Mouse (Mus musculus) liver, embryonic 12.5 days (tissue): ENCODE results near the gene Pbp2. TPM values are rescaled to one million over a fixed set of nuclear protein-coding genes. Genes with fewer than 3 reads are reported as not detected.

Experiments used
- ATAC-seq: fragments of 200-750 bp; cut with Nextera tagmentation; 2 replicates; pipeline ENCODE4 v1.8.0; 2017; ENCODE audit warnings: moderate number of reproducible peaks, mild to moderate bottlenecking, moderate library complexity
- H3K27ac ChIP-seq: fragments of 300-500 bp; sonication (generic); 2 replicates; pipeline ENCODE4 v1.5.1; 2016; ENCODE audit warnings: mild to moderate bottlenecking
- H3K27me3 ChIP-seq: fragments of 300-500 bp; sonication (generic); replicated peaks from 2 replicates; pipeline ENCODE4 v1.6.1; 2016; ENCODE audit warnings: mild to moderate bottlenecking, moderate library complexity
- H3K36me3 ChIP-seq: fragments of 300-500 bp; sonication (generic); 2 replicates; pipeline ENCODE4 v1.6.1; 2016; ENCODE audit warnings: mild to moderate bottlenecking, moderate library complexity
- H3K4me1 ChIP-seq: fragments of 300-500 bp; sonication (generic); 2 replicates; pipeline ENCODE4 v1.6.1; 2016
- H3K4me2 ChIP-seq: fragments of 300-500 bp; sonication (generic); 2 replicates; pipeline ENCODE4 v1.6.1; 2016; ENCODE audit warnings: mild to moderate bottlenecking, moderate library complexity
- H3K4me3 ChIP-seq: fragments of 300-500 bp; sonication (generic); 2 replicates; pipeline ENCODE4 v1.5.1; 2016; ENCODE audit warnings: mild to moderate bottlenecking, moderate library complexity
- H3K9ac ChIP-seq: fragments of 300-500 bp; sonication (generic); 2 replicates; pipeline ENCODE4 v1.6.1; 2016; ENCODE audit warnings: mild to moderate bottlenecking, moderate library complexity
- H3K9me3 ChIP-seq: fragments of 300-500 bp; sonication (generic); replicated peaks from 2 replicates; pipeline ENCODE4 v1.6.1; 2016; ENCODE audit warnings: mild to moderate bottlenecking, moderate library complexity
- WGBS: fragments of 180-500 bp; shearing (Covaris S2); methylation state at CpG from one replicate; pipeline ENCODE4 v1.1.7; 2016; ENCODE audit not compliant: insufficient replicate concordance; 5-methylcytosine and 5-hydroxymethylcytosine counted together
- polyA plus RNA-seq: library from polyadenylated mRNA; unstranded; fragments of >200 nt; fragmentation: Nextera tagmentation; extraction: Ambion mirVana; gene quantifications from 2 replicates; pipeline ENCODE4 v1.2.1, GENCODE M21; 2016

The Pbp2 gene
- polyA plus RNA-seq, 1 experiment from 2014 or later, result not detected

DNA sequence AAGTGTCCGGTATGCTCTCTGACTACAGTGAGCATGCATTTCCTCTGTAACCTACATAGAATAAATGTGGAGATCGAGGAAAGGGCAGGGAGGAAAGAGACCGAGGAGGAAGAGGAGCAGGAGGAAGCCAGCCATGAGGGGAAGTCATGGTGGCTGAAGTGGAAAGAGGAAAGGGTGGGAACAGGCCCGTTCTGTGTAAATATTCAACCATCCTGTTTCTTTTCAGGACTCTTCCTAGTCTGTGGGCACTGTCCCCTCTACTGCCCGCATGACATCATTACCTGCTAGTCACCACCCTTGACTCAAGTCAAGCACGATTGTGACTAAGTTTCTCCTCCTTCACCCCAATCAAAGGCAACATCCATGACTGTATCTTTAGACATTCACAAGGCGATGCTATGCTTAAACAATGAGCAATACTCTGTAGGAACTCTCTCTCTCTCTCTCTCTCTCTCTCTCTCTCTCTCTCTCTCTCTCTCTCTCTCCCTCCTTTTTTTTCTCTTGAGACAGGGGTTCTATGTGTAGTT is 11.1 kb downstream of the Pbp2 start:
- H3K27me3 ChIP-seq, result peaks cover 3% of the 10 kb centered on the region; the same call in 1 of the 2 replicates
- H3K4me1 ChIP-seq, result peaks cover 6% of the 10 kb centered on the region; the same call in 1 of the 2 replicates
- 45% methylated on average over 7 of the region's 7 CpGs for WGBS
- no peaks in the 10 kb centered on the region for H3K36me3 ChIP-seq
- no peak overlapping the region for H3K27ac ChIP-seq
- H3K4me3 ChIP-seq, result no peak overlapping the region
- no peaks in the 10 kb centered on the region for H3K9me3 ChIP-seq
- H3K9ac ChIP-seq, result no peak overlapping the region
- ATAC-seq, result no peak
- no peak overlapping the region for H3K4me2 ChIP-seq

DNA sequence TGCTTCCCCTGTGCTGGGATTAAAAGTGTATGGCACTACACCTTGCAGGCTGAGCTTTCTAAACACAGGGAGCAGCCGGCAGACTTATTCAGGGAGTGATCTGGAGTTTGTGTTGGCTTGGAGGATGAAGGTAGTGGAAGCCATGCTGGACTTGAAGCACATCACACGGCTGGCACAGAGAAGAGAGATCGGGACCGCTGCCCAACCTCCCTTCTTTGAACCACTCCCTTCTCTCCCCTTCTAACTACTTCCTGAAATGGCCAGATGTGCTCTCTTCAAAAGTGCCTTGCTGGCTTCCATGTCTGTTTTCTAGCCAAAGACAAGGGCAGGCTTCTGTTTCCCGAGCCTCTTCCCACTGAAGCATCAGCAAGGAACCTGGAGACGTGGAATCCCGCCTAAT is 12.6 kb downstream of the Pbp2 start:
- H3K27me3 ChIP-seq, result peaks cover 3% of the 10 kb centered on the region; the same call in 1 of the 2 replicates
- H3K27ac ChIP-seq, result no peak overlapping the region
- 53% methylated on average over 7 of the region's 7 CpGs for WGBS
- no peak overlapping the region for H3K4me3 ChIP-seq
- no peaks in the 10 kb centered on the region for H3K9me3 ChIP-seq
- H3K4me2 ChIP-seq, result no peak overlapping the region
- H3K9ac ChIP-seq, result no peak overlapping the region
- H3K4me1 ChIP-seq, result peaks cover 3% of the 10 kb centered on the region; the same call in 1 of the 2 replicates
- no peak for ATAC-seq
- H3K36me3 ChIP-seq, result no peaks in the 10 kb centered on the region

DNA sequence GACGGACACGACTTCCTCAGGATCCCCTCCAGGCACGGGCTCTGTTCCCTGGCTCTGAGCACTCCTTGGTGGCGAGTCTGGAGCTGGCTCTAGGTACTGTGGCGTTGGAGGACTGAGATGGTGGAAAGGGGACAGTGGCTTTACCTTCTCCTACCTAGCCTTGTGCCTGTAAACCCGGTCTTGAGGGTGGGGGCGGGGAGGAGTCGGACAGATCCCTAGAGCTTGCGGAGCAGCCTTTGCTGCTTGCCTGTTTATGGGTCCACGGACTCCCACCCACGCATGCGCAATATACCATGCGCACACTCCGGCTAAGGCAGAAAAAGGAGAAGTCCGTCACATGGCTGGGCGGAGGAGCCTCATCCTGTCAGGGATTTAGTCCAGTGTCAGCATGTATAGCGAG is 13.9 kb downstream of the Pbp2 start:
- no peak for ATAC-seq
- 37% methylated on average over 17 of the region's 17 CpGs for WGBS
- Histone ChIP-seq H3K9ac (no peak overlapping the region), H3K4me3 (no peak overlapping the region), H3K4me2 (0 out of 2 replicates have a peak overlapping the region, but pooled peaks have one; percentile 19), H3K4me1 (no peaks in the 10 kb centered on the region), H3K36me3 (no peaks in the 10 kb centered on the region), H3K9me3 (no peaks in the 10 kb centered on the region), H3K27ac (no peak overlapping the region), H3K27me3 (peaks cover 3% of the 10 kb centered on the region; the same call in 1 of the 2 replicates)

DNA sequence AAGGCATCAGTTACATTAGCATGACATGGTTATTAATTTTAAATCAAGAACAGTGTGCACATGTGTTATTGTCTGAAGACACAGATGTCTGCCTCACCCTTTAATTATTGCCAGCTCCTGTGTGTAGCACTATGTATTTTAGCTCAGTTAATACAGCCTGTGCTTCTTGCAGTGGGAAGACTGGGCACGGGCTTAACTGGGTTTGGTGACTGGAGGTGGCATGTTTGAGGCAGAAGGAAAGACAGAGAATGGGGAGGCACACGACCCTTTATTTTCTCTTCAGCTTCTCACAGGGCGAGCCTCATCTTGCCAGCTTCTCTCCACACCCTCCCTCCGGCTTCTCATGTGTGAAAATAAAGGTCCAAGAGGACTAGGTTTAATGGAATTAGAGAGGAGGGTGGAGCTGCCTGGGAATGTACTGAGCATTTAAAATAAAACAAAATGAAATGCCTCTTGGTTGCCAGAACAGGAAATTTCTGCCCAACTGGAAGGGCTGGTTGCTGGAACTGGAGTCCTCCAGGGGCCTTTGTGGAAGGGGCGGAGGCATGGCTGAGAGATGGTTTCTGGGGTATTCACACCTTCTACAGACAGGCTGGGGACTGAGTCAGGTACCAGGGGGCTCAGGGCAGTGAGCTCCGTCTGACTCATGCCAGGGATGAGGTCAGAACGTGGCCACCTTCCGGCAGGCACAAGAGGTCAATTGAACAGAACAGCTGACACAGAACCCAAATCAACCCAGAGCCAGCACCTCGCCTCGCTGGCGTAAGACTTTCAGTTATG is 14.9 kb downstream of the Pbp2 start:
- Histone ChIP-seq H3K4me2 (no peak overlapping the region), H3K27ac (no peak overlapping the region), H3K9me3 (no peaks in the 10 kb centered on the region), H3K4me1 (no peaks in the 10 kb centered on the region), H3K4me3 (no peak overlapping the region), H3K27me3 (peaks cover 3% of the 10 kb centered on the region; the same call in 1 of the 2 replicates), H3K36me3 (no peaks in the 10 kb centered on the region), H3K9ac (no peak overlapping the region)
- 66% methylated on average over 11 of the region's 11 CpGs for WGBS
- no peak for ATAC-seq

DNA sequence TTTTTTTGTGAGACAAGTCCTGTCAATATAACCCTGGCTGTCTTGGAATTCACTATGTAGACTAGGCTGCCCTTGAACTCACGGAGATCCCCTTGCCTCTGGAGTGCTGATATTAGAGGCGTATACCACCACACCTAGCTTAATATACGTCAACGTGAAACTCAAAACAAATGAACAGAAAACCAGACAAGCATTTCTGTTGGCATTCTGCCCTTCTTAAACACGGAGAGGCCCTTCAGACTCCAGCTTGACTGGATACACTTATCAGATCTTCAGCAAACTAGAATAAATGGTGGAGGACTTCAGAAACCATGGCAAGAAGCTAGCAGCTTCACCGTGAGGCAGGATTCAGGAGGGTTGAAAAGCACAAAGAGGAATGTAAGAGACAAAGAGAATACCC is 16.1 kb downstream of the Pbp2 start:
- H3K36me3 ChIP-seq, result no peaks in the 10 kb centered on the region
- H3K9ac ChIP-seq, result no peak overlapping the region
- WGBS, result 68% methylated on average over 6 of the region's 6 CpGs
- no peak overlapping the region for H3K27ac ChIP-seq
- H3K4me3 ChIP-seq, result no peak overlapping the region
- ATAC-seq, result no peak
- H3K9me3 ChIP-seq, result no peaks in the 10 kb centered on the region
- no peaks in the 10 kb centered on the region; the same call in 1 of the 2 replicates for H3K27me3 ChIP-seq
- H3K4me1 ChIP-seq, result no peaks in the 10 kb centered on the region
- H3K4me2 ChIP-seq, result no peak overlapping the region

DNA sequence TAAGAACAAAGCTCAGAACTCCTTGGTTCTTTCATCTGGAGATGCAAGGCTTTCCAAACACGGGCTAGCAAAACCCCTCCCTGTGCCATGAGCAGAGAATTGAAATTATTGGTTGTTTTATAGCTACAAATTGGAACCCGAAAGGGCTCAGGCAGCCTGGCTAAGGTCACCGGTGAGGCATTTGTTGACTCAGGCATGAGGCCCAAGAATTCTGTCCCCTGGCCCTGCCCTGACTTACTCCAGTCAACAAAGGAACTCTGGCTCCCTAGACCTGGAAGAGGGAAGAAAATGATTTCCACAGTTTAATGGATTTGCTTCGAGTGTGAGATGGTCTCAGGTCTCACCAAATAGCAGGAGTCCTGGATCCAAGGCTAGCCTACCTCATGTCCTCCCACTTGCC is 17.8 kb downstream of the Pbp2 start:
- no peaks in the 10 kb centered on the region for H3K9me3 ChIP-seq
- WGBS, result 62% methylated on average over 4 of the region's 4 CpGs
- no peaks in the 10 kb centered on the region; the same call in 1 of the 2 replicates for H3K27me3 ChIP-seq
- H3K36me3 ChIP-seq, result no peaks in the 10 kb centered on the region
- ATAC-seq, result no peak
- H3K4me1 ChIP-seq, result no peaks in the 10 kb centered on the region
- H3K9ac ChIP-seq, result no peak overlapping the region
- no peak overlapping the region for H3K4me2 ChIP-seq
- no peak overlapping the region for H3K27ac ChIP-seq
- H3K4me3 ChIP-seq, result no peak overlapping the region

DNA sequence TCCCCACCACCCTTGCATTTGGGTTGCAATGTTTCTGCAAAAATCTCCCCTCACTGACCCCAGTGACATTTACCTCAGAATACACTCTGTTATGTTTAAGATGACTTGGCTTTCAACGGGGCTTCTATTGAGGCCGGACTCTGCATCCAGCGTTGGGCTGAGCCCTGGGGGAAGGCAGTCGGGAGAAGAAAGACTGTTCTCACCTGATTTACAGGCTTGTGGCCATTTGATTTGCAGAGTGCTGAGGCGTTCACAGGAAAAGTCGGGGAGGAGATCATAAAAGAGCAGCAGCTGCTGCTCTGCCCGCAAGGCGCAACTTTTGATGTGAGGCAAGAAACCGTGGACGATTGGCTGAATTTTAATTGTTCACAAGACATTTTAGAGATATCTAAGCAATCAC is 30.3 kb downstream of the Pbp2 start:
- H3K4me3 ChIP-seq, result no peak overlapping the region
- WGBS, result 43% methylated on average over 10 of the region's 10 CpGs
- no peaks in the 10 kb centered on the region for H3K4me1 ChIP-seq
- no peaks in the 10 kb centered on the region for H3K9me3 ChIP-seq
- no peak overlapping the region for H3K27ac ChIP-seq
- H3K9ac ChIP-seq, result no peak overlapping the region
- no peak for ATAC-seq
- no peak overlapping the region for H3K4me2 ChIP-seq
- no peaks in the 10 kb centered on the region for H3K36me3 ChIP-seq
- H3K27me3 ChIP-seq, result peaks cover 4% of the 10 kb centered on the region; the same call in 1 of the 2 replicates

DNA sequence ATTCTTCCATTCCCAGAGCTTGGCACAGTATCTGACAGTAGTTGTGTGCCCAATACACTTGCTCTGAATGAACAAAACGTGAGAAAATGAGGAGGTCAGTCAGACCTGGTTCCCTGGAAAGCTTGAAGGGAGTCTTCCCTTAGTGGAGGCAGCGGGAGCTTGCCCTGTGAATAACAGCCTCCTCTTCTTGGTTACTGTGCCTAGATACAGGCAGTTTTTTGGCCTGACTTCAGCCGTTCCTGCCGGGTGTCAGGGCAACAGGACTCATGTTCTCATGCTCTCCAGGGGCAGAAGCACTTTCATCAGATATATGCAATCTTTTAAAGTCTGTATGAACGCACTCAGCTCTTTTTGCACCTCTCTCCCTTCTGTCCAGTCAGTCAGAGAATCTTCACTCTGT is 30.9 kb downstream of the Pbp2 start:
- H3K9me3 ChIP-seq, result no peaks in the 10 kb centered on the region
- no peak overlapping the region for H3K4me2 ChIP-seq
- no peak overlapping the region for H3K27ac ChIP-seq
- peaks cover 4% of the 10 kb centered on the region; the same call in 1 of the 2 replicates for H3K27me3 ChIP-seq
- H3K36me3 ChIP-seq, result no peaks in the 10 kb centered on the region
- H3K4me1 ChIP-seq, result no peaks in the 10 kb centered on the region
- H3K4me3 ChIP-seq, result no peak overlapping the region
- no peak overlapping the region for H3K9ac ChIP-seq
- no peak for ATAC-seq
- 53% methylated on average over 5 of the region's 5 CpGs for WGBS

DNA sequence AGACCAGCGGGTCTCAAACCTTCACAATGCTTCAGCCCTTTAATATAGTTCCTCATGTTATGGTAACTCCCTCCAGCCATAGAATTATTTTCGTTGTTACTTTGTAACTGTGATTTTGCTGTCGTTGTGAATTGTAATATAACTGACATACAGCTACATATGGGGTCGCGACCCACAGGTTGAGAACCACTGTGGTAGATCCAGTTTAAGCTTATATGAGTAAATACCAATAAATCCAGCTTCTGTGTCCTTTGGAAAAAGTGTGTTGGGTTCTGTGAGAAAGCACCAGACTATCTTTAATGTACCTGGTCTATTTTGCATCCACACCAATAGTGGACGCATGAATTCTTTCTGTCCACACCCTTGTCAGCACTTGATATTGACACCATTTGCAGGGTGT is 31.9 kb downstream of the Pbp2 start:
- no peaks in the 10 kb centered on the region for H3K36me3 ChIP-seq
- H3K9me3 ChIP-seq, result no peaks in the 10 kb centered on the region
- no peak overlapping the region for H3K27ac ChIP-seq
- peaks cover 4% of the 10 kb centered on the region; the same call in 1 of the 2 replicates for H3K27me3 ChIP-seq
- no peak overlapping the region for H3K9ac ChIP-seq
- no peak overlapping the region for H3K4me3 ChIP-seq
- 66% methylated on average over 6 of the region's 6 CpGs for WGBS
- ATAC-seq, result no peak
- no peaks in the 10 kb centered on the region for H3K4me1 ChIP-seq
- H3K4me2 ChIP-seq, result no peak overlapping the region

DNA sequence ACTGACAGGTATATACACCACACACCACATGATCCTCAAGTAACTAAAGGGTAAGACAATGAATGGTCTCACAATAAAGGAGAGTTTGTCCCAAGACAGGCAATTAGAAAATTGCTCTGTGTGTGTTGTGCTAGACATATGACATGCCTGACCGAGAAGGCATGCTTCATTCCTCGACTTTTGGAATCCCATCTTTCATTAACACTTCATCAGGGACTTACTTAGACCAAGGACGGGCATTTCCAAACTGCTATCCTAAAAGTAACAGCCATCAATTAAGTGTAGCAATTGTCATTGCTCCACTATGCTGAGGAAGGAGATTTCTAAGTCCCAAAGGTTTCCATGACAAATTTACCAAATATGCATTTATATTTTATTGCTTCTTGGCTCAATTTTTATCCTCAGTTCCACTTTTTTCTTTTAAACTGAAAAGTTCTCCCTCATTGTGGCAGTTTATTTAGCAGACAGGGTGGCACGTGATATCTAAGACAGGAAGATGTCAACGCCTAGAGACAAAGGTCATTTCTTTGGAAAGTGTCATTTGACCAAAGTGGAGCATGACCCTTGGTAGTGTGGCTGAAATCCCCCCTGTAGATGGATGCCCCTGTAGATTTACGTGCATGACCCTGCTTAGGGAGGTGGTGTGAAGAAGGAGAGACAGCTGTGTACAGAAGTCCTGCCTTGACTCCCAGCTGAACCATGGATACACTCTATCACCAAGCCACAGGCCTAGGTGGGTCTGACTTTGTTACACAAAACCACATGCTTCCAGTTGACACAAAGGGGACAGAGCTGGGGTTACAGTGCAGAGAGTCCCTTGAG is 33.5 kb downstream of the Pbp2 start:
- Histone ChIP-seq H3K27me3 (peaks cover 4% of the 10 kb centered on the region; the same call in 1 of the 2 replicates), H3K27ac (no peak overlapping the region), H3K4me3 (no peak overlapping the region), H3K4me2 (no peak overlapping the region), H3K36me3 (no peaks in the 10 kb centered on the region), H3K4me1 (no peaks in the 10 kb centered on the region), H3K9me3 (no peaks in the 10 kb centered on the region), H3K9ac (no peak overlapping the region)
- peak; percentile 49; the same call in 1 of the 2 replicates for ATAC-seq
- 46% methylated on average over 6 of the region's 6 CpGs for WGBS

DNA sequence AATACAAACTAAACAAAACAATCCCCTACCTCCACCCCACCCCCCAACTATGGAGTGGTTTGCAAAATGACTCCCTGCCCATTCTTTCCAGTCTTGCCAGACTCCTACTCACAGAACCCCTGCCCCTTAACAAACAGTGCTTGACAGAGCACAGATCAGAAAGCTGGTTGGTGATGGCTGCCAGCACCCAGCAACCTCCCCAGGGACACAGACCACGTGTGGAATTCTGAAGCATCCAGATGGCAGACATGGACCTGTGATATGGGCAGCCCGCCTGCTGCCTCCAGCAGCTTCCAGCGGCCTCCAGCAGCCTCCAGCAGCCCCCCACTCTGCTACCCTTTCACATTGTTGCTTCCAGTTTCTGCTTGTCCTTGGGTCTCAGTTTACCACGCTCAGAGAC is 35.0 kb downstream of the Pbp2 start:
- Histone ChIP-seq H3K9me3 (no peaks in the 10 kb centered on the region), H3K27ac (no peak overlapping the region), H3K27me3 (peaks cover 6% of the 10 kb centered on the region; the same call in 1 of the 2 replicates), H3K4me3 (no peak overlapping the region), H3K36me3 (no peaks in the 10 kb centered on the region), H3K4me2 (no peak overlapping the region), H3K4me1 (no peaks in the 10 kb centered on the region), H3K9ac (no peak overlapping the region)
- 51% methylated on average over 4 of the region's 4 CpGs for WGBS
- ATAC-seq, result no peak

DNA sequence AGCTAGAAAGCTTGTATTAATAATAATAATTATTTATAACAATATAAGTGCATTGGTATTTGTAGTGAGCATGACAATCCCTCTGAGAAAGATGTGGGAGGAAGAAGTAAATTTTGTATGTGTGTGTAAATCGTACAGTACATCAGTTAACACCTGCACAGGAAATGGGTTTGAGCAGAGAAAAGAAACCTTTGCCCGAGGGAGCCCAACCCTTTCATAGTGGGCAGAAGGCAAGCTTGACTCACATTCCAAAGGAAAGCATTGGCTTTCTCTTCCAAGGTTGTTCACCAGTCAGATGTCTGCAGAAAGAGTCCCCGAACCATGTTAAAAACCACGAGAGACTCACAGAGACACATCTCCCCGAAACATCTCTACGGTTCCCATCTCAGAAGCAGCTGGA is 37.1 kb downstream of the Pbp2 start:
- no peak overlapping the region for H3K4me3 ChIP-seq
- no peak for ATAC-seq
- no peaks in the 10 kb centered on the region for H3K4me1 ChIP-seq
- H3K4me2 ChIP-seq, result no peak overlapping the region
- peaks cover 10% of the 10 kb centered on the region; the same call in 1 of the 2 replicates for H3K27me3 ChIP-seq
- H3K9ac ChIP-seq, result no peak overlapping the region
- 63% methylated on average over 6 of the region's 6 CpGs for WGBS
- no peak overlapping the region for H3K27ac ChIP-seq
- H3K36me3 ChIP-seq, result no peaks in the 10 kb centered on the region
- no peaks in the 10 kb centered on the region for H3K9me3 ChIP-seq
